ENCODE assay signal across 27 mouse cellular contexts in the genomic region with DNA sequence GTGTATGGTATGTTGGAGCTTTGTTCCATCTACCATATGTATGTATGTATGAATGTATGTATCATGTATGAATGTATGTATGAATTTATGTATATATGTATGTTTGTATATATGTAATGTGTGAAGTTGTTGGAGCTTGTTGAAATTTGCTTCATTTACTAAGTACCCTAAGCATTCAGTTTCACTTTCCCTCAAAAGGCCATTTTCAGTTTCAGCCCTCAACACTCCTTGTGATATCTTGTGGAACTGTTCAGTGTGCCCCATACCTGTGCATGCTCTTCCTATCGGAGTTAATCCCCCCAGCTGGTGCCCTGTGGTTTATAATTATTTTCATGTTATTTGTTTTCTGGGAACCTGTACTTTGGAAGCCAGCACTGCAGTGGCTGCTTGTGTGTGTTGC. TPM values are rescaled to one million over a fixed set of nuclear protein-coding genes. Genes with fewer than 3 reads are reported as not detected.
"Had no signal": no experiment of that assay in that cellular context is flagged by ENCODE, and none has a peak within 500 bp of the region (broad histone marks: within the 10 kb centered on the region; RNA-seq: fewer than 3 reads in every experiment).

No protein-coding gene starts in this region.

- H3K4me3 ChIP-seq: kidney, embryonic 15.5 days; limb, embryonic 10.5 days; limb, embryonic 13.5 days; midbrain, embryonic 12.5 days; midbrain, embryonic 15.5 days; myocyte had no signal

- H3K27ac ChIP-seq: kidney, embryonic 15.5 days; limb, embryonic 10.5 days; limb, embryonic 13.5 days; liver, embryonic 14.5 days; macrophage; midbrain, embryonic 12.5 days; midbrain, embryonic 15.5 days had no signal

- H3K27me3 ChIP-seq: kidney, embryonic 15.5 days; limb, embryonic 13.5 days; midbrain, embryonic 12.5 days; midbrain, embryonic 15.5 days had no signal

- ATAC-seq: intestine, postnatal 0 days; liver, postnatal 0 days; lung, postnatal 0 days; midbrain, embryonic 15.5 days had no signal

- H3K9ac ChIP-seq: kidney, embryonic 15.5 days; limb, embryonic 13.5 days; liver, embryonic 14.5 days; liver, postnatal 0 days; lung, embryonic 14.5 days; midbrain, embryonic 12.5 days; midbrain, embryonic 15.5 days had no signal

- H3K4me1 ChIP-seq: kidney, embryonic 15.5 days; limb, embryonic 10.5 days; limb, embryonic 13.5 days; midbrain, embryonic 12.5 days; midbrain, embryonic 15.5 days had no signal

- H3K36me3 ChIP-seq: kidney, embryonic 15.5 days; limb, embryonic 10.5 days; limb, embryonic 13.5 days; midbrain, embryonic 12.5 days; midbrain, embryonic 15.5 days had no signal

- H3K9me3 ChIP-seq: kidney, embryonic 15.5 days; limb, embryonic 10.5 days; limb, embryonic 13.5 days; midbrain, embryonic 12.5 days; midbrain, embryonic 15.5 days had no signal

- H3K4me2 ChIP-seq: kidney, embryonic 15.5 days; limb, embryonic 13.5 days; lung, embryonic 14.5 days; midbrain, embryonic 12.5 days; midbrain, embryonic 15.5 days had no signal

- DNase-seq: kidney, adult 2 months; kidney, postnatal 14 days; kidney, postnatal 4 days; liver; liver, postnatal 0 days; lung, embryonic 14.5 days; right cerebral cortex, postnatal 4 days; spleen, adult 18-20 months; thymus, adult 2 months; thymus, postnatal 14 days; thymus, postnatal 4 days had no signal

RNA-seq across cellular contexts. Expression of a gene that starts 4.0 kb away (rescaled TPM):
- total RNA-seq: layer of hippocampus, adult 18-20 months; layer of hippocampus, postnatal 14 days; left cerebral cortex, postnatal 25 days had no signal
- polyA plus RNA-seq: myocyte; neural tube, embryonic 14.5 days; testis, adult 2 months had no signal

RNA-seq across cellular contexts. Expression of a gene that starts 33.3 kb away (rescaled TPM):
- polyA plus RNA-seq: myocyte; neural tube, embryonic 14.5 days had no signal

RNA-seq across cellular contexts. Expression of a gene that starts 34.8 kb away (rescaled TPM):
- total RNA-seq: layer of hippocampus, adult 18-20 months; layer of hippocampus, postnatal 14 days had no signal
- polyA plus RNA-seq: kidney, embryonic 15.5 days; limb, embryonic 10.5 days; limb, embryonic 13.5 days; lung, embryonic 14.5 days; midbrain, embryonic 12.5 days; myocyte; neural tube, embryonic 11.5 days; neural tube, embryonic 14.5 days had no signal
